Mouse (Mus musculus) stomach, embryonic 14.5 days (tissue): ENCODE measurements around the gene Elf2. TPM values are rescaled to one million over a fixed set of nuclear protein-coding genes. Genes with fewer than 3 reads are reported as not detected.
A peak's percentile ranks its signal among the peaks of the same experiment; 100 is the strongest.

Experiments used
- ATAC-seq: fragments of 200-750 bp; cut with Nextera tagmentation; 2 replicates; pipeline ENCODE4 v1.8.0; 2017; ENCODE audit warnings: low read depth, moderate TSS enrichment; ENCODE audit not compliant: insufficient number of reproducible peaks, insufficient read depth, low FRiP score
- H3K27ac ChIP-seq: fragments of 300-500 bp; sonication (generic); 2 replicates; pipeline ENCODE4 v1.5.1; 2014; ENCODE audit warnings: mild to moderate bottlenecking, low read length, moderate library complexity, mixed read lengths
- H3K27me3 ChIP-seq: fragments of 300-500 bp; sonication (generic); 2 replicates; pipeline ENCODE4 v1.6.1; 2014; ENCODE audit warnings: low read length, control low read depth, mixed read lengths; ENCODE audit not compliant: control insufficient read depth, insufficient read depth
- H3K36me3 ChIP-seq: fragments of 300-500 bp; sonication (generic); 2 replicates; pipeline ENCODE4 v1.6.1; 2014; ENCODE audit warnings: mild to moderate bottlenecking, control low read depth, low read length, moderate library complexity, mixed read lengths; ENCODE audit not compliant: control insufficient read depth, insufficient read depth
- H3K4me1 ChIP-seq: fragments of 300-500 bp; sonication (generic); 2 replicates; pipeline ENCODE4 v1.6.1; 2014; ENCODE audit warnings: low read length, control low read depth, mixed read lengths; ENCODE audit not compliant: control insufficient read depth, insufficient read depth
- H3K4me2 ChIP-seq: fragments of 300-500 bp; sonication (generic); replicated peaks from 2 replicates; pipeline ENCODE4 v1.6.1; 2014; ENCODE audit warnings: low read depth, low read length, control low read depth
- H3K4me3 ChIP-seq: fragments of 300-500 bp; sonication (generic); 2 replicates; pipeline ENCODE4 v1.5.1; 2014; ENCODE audit warnings: low read depth, low read length, control low read depth
- H3K9ac ChIP-seq: fragments of 300-500 bp; sonication (generic); replicated peaks from 2 replicates; pipeline ENCODE4 v1.6.1; 2014; ENCODE audit warnings: low read depth, mild to moderate bottlenecking, control low read depth, low read length, moderate library complexity, mixed read lengths
- H3K9me3 ChIP-seq: fragments of 300-500 bp; sonication (generic); 2 replicates; pipeline ENCODE4 v1.6.1; 2016; ENCODE audit warnings: low read depth, low read length, control low read depth; ENCODE audit not compliant: control insufficient read depth
- WGBS: fragments of 180-500 bp; shearing (Covaris S2); extraction: QIAGEN DNeasy Blood & Tissue Kit; methylation state at CpG from one replicate; pipeline ENCODE4 v1.1.7; 2014; 5-methylcytosine and 5-hydroxymethylcytosine counted together
- polyA plus RNA-seq: library from polyadenylated mRNA; unstranded; fragments of >200 nt; fragmentation: Nextera tagmentation; extraction: Ambion mirVana; gene quantifications from 2 replicates; pipeline ENCODE4 v1.2.1, GENCODE M21; 2014

The Elf2 gene
- polyA plus RNA-seq, 1 experiment from 2014 or later = 72.6 TPM

DNA sequence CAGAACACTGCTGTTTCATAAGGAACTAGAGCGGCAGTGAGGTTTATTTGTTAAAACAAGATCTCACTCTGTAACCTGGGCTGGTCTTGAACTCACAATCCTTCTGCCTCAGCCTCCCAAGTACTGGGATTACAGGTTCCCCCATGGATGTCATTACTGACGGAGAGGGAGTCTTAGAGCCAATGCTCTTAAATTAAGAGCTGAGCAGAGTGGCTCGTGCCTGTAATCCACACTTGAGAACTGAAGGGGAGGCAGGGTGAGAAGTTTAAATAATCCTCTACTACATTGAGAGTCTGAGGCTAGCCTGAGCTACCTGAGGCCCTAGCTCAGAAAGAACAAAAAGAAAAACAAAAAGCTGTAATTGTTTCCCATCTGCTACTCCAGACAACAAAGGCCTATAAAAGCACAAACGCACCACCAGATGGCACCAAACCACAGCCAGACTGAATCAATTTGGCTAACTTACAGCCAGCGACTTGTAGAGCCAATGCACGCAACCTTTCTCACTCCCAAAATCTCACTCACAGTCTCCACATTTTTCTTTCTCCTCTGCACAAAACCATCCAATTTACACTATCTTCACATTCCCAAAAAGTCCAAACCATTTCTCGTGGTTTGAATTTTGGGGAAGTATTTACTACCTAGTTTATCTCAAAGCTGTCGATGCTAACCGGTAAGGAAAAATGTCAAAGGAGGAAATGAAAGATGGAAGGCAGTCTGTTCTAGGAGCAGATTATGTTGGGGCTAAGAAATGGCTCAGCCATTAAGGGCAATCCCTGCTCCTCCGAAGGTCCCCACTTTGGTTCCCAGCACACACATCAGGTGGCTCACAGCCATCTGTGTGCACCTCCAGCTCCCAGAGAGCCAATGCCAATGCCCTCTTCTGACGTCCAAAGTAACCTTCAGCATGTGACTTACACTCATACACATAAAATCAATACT, 51.3 kb downstream of the Elf2 start:
- H3K27ac ChIP-seq = no peak overlapping the region
- no peaks in the 10 kb centered on the region for H3K4me1 ChIP-seq
- H3K9me3 ChIP-seq = no peaks in the 10 kb centered on the region
- H3K4me2 ChIP-seq = no peak overlapping the region
- 52% methylated on average over 11 of the region's 11 CpGs for WGBS
- H3K9ac ChIP-seq = no peak overlapping the region
- H3K27me3 ChIP-seq = no peaks in the 10 kb centered on the region
- no peak for ATAC-seq
- no peaks in the 10 kb centered on the region for H3K36me3 ChIP-seq
- H3K4me3 ChIP-seq = no peak overlapping the region

- Histone ChIP-seq H3K9ac (no peak overlapping the region), H3K4me2 (no peak overlapping the region), H3K27ac (no peak overlapping the region), H3K4me3 (no peak overlapping the region), H3K27me3 (no peaks in the 10 kb centered on the region), H3K36me3 (no peaks in the 10 kb centered on the region), H3K4me1 (no peaks in the 10 kb centered on the region), H3K9me3 (no peaks in the 10 kb centered on the region)
- WGBS = 89% methylated on average over 1 of the region's 1 CpGs
- no peak for ATAC-seq
Observed at GRCm38 (mm10) chr3:51284375-51284774, 56.1 kb downstream of the Elf2 start.

- H3K27ac ChIP-seq = no peak overlapping the region
- no peaks in the 10 kb centered on the region for H3K4me1 ChIP-seq
- H3K9ac ChIP-seq = no peak overlapping the region
- 93% methylated on average over 4 of the region's 4 CpGs for WGBS
- H3K36me3 ChIP-seq = no peaks in the 10 kb centered on the region
- H3K4me2 ChIP-seq = no peak overlapping the region
- no peaks in the 10 kb centered on the region for H3K27me3 ChIP-seq
- H3K4me3 ChIP-seq = no peak overlapping the region
- ATAC-seq = no peak
- no peaks in the 10 kb centered on the region for H3K9me3 ChIP-seq
Observed at GRCm38 (mm10) chr3:51281727-51282126, 58.7 kb downstream of the Elf2 start.

DNA sequence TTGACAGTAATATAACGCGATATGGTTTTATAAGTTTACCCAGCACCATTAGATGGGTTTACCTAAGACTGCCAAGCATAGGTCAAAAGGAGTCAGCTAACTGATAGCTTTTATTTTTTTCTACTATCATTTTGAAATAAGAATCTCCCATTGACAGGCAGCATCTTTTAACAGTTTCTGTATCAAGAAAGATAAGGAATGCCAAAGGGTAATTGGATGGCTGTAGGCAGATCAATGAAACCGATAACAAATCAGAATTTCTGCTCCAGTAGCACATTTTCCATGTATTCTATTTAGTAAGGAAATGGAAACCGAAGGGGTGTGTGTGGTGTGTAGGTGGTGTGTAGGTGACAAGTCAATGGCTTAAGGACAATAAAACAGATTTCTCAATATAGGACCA, 62.0 kb downstream of the Elf2 start:
- H3K4me1 ChIP-seq = peaks cover 7% of the 10 kb centered on the region; the same call in 1 of the 2 replicates
- H3K4me3 ChIP-seq = no peak overlapping the region
- no peaks in the 10 kb centered on the region for H3K36me3 ChIP-seq
- WGBS = 69% methylated on average over 4 of the region's 4 CpGs
- peak overlapping the region; percentile 77; the same call in 1 of the 2 replicates for H3K4me2 ChIP-seq
- H3K27me3 ChIP-seq = no peaks in the 10 kb centered on the region
- no peak overlapping the region for H3K27ac ChIP-seq
- ATAC-seq = no peak
- H3K9me3 ChIP-seq = no peaks in the 10 kb centered on the region
- H3K9ac ChIP-seq = no peak overlapping the region

- Histone ChIP-seq H3K4me1 (peaks cover 7% of the 10 kb centered on the region; the same call in 1 of the 2 replicates), H3K27me3 (no peaks in the 10 kb centered on the region), H3K4me3 (peak overlapping the region; percentile 82), H3K9ac (peak overlapping the region; percentile 95), H3K27ac (peak overlapping the region; percentile 100), H3K9me3 (no peaks in the 10 kb centered on the region), H3K4me2 (peak overlapping the region; percentile 77), H3K36me3 (no peaks in the 10 kb centered on the region)
- ATAC-seq = peak; percentile 74
- under 1% methylated on average over 72 of the region's 75 CpGs for WGBS
Observed at GRCm38 (mm10) chr3:51277201-51278150, 63.0 kb downstream of the Elf2 start.

GRCm38 (mm10) chr3:51276421-51277111, 63.9 kb downstream of the Elf2 start:
- H3K27ac ChIP-seq = peak overlapping the region; percentile 100
- ATAC-seq = peak; percentile 42
- H3K4me3 ChIP-seq = peak overlapping the region; percentile 82
- H3K27me3 ChIP-seq = no peaks in the 10 kb centered on the region
- H3K9ac ChIP-seq = peak overlapping the region; percentile 95
- WGBS = 1% methylated on average over 67 of the region's 93 CpGs
- no peaks in the 10 kb centered on the region for H3K36me3 ChIP-seq
- peak overlapping the region; percentile 77 for H3K4me2 ChIP-seq
- no peaks in the 10 kb centered on the region for H3K9me3 ChIP-seq
- H3K4me1 ChIP-seq = peaks cover 7% of the 10 kb centered on the region; the same call in 1 of the 2 replicates

GRCm38 (mm10) chr3:51275956-51276398, 64.5 kb downstream of the Elf2 start:
- ATAC-seq = peak; percentile 98
- H3K27ac ChIP-seq = peak overlapping the region; percentile 100
- H3K36me3 ChIP-seq = no peaks in the 10 kb centered on the region
- peaks cover 7% of the 10 kb centered on the region; the same call in 1 of the 2 replicates for H3K4me1 ChIP-seq
- no peaks in the 10 kb centered on the region for H3K9me3 ChIP-seq
- under 1% methylated on average over 33 of the region's 33 CpGs for WGBS
- H3K27me3 ChIP-seq = no peaks in the 10 kb centered on the region
- peak overlapping the region; percentile 95 for H3K9ac ChIP-seq
- H3K4me3 ChIP-seq = peak overlapping the region; percentile 82
- H3K4me2 ChIP-seq = peak overlapping the region; percentile 77
